Mouse (Mus musculus): ENCODE measurements around the gene Wnt11. TPM values are rescaled to one million over a fixed set of nuclear protein-coding genes. Genes with fewer than 3 reads are reported as not detected.

Gene Wnt11
- total RNA-seq, 2 experiments from 2014 or later, result 0.93 to 1.0 TPM

DNA sequence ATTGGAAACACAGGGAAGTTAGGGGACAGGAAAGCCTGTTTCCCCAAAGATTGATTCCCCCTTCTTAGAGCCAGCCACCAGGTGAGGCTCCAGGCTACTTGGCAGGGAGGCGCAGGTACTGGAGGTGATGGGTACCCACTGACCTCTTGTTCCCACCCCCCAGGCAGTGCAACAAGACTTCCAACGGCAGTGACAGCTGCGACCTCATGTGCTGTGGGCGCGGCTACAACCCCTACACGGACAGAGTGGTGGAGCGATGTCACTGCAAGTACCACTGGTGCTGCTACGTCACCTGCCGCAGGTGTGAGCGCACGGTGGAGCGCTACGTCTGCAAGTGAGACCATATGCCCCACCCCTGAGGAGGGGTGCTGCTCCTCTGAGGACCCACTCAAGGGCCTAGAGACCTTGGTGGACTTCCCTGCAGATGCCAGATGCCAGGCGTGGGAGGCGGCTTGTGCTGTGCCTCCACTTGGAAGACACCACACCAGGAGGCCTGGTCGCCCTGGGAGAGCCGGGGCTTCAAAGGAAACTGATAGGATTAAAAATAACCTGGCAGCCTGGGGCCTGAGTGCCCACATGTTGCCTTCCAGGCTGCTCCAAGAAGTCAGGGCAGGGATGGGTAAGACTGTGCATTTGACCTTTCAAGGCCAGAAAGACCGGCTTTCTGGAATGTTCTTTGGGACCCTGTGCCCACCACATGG is 18.2 kb downstream of the Wnt11 start:
- no peak overlapping the region for H3K27ac ChIP-seq
- no peak for TF ChIP-seq CTCF (IDR thresholded peaks at IDR 0.05)
- DNase-seq (ENCODE audit: extremely low spot score in 1 of 2, low spot score in 2 of 2), result no peak
- intact Hi-C loops (cut with DNase I), result no loop called here
- H3K4me3 ChIP-seq, result no peak overlapping the region

DNA sequence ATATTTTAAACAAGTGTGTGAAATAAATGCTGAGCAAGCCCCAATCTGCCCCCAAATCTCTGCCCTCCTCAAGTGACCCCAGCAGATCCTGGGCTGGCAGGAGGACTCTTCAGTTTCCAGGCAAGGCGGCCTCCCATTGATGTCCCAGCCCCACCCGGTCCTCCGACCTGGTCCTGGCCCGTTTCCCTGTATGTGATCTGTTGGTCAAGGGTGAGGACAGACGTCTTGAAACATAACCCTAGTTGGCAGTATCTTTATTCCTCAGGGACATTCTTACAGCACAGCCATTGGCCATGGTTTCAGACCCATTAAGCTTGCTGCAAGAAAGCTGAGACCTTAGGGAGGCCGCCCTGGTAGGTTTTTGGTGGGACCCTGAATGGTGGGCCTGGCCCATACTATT is 18.9 kb downstream of the Wnt11 start:
- TF ChIP-seq CTCF (IDR thresholded peaks at IDR 0.05), result no peak
- Histone ChIP-seq H3K27ac (no peak overlapping the region), H3K4me3 (no peak overlapping the region)
- DNase-seq (ENCODE audit: extremely low spot score in 1 of 2, low spot score in 2 of 2), result no peak
- intact Hi-C loops (cut with DNase I), result no loop called here

DNA sequence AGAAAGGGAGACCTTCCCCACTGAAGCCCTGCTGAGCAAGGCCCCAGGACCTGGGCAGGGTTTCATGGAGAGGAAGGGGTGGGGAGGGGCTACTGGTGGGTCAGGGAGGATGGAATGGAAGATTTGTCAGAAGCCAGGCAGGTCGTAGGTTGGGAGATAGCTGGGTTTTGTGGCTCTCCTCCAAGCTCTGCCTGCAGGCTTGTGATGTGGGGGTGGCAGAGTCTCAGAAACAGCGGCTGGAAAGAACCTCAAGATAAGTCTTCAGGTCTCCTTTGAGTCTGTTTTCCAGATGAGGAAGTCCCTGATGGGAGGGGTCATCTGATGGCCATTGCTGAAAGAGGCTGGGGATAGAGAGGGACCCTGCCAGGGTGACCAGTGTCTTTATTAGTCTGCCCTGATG is 20.5 kb downstream of the Wnt11 start:
- peak in 1 of 2 experiments; percentile 35 for DNase-seq (ENCODE audit: extremely low spot score in 1 of 2, low spot score in 2 of 2)

DNA sequence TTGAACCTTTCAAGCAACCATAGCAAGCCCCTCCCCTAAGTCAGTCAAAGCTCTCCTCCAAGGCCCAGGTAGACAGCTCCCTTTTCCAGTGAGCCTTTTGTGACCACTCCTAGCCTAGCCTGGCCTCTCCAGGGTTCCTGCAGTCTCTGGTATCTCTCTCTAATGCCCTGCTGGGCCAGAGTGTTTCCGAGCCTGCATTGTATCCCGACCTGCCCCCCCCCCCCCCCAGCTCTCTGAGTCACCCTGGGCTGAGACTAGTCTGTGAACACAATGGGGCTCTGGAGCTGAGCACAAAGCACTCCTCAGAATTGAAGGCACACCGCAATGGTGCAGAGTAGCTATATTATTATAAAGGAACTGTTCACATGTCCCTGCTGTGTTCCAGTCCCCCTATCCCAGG is 21.2 kb downstream of the Wnt11 start:
- no peak for TF ChIP-seq CTCF (IDR thresholded peaks at IDR 0.05)
- Histone ChIP-seq H3K4me3 (no peak overlapping the region), H3K27ac (no peak overlapping the region)
- DNase-seq (ENCODE audit: extremely low spot score in 1 of 2, low spot score in 2 of 2), result no peak
- intact Hi-C loops (cut with DNase I), result no loop called here

More for the DNA sequence above, 20.5 kb downstream of the Wnt11 start:
- intact Hi-C loops (cut with DNase I), result no loop called here
- Histone ChIP-seq H3K27ac (no peak overlapping the region), H3K4me3 (no peak overlapping the region)
- no peak for TF ChIP-seq CTCF (IDR thresholded peaks at IDR 0.05)

DNA sequence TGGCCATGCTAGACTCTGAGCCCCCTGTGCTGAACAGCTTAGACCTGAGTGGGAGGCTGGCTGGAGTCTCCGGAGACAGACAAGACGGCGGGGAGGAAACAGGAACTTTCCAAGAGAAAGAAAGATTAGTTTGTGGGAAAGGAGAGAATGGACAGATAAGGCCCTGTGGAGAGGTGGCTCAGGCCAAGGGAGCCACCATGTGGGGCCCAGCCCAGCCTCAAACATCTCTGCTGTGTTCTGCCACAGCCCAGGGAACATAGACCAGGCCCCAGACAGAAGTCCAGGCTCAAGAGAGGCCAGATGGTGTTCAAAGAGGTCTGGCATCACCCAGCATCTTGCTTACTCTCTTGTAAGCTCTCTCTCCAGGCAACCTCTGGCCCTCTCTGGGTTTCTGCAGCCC is 22.2 kb downstream of the Wnt11 start:
- Histone ChIP-seq H3K4me3 (no peak overlapping the region), H3K27ac (no peak overlapping the region)
- DNase-seq (ENCODE audit: extremely low spot score in 1 of 2, low spot score in 2 of 2), result no peak
- no peak for TF ChIP-seq CTCF (IDR thresholded peaks at IDR 0.05)
- intact Hi-C loops (cut with DNase I), result no loop called here

GRCm38 (mm10) chr7:98861002-98861401 is 26.1 kb downstream of the Wnt11 start:
- intact Hi-C loops (cut with DNase I), result no loop called here
- TF ChIP-seq CTCF (IDR thresholded peaks at IDR 0.05), result no peak
- H3K27ac ChIP-seq, result no peak overlapping the region
- H3K4me3 ChIP-seq, result no peak overlapping the region
- DNase-seq (ENCODE audit: extremely low spot score in 1 of 2, low spot score in 2 of 2), result no peak

DNA sequence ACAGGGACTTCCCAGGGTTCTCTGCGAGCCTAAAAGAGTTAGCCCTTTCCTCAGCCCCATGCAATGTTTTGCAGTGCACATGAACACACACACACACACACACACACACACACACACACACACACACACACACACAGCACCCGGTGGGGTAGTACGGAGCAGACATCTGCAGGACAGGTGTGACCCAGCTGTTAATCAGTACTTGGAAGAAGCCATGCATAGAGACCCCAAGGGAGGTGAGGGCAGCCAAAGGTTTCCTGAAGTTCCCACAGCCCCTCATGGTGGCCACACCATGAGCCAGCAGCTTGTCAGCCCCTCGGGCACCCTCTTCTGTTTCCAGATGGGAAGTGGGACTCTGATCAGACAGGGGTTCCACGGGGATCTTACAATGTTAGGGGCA is 28.1 kb downstream of the Wnt11 start:
- intact Hi-C loops (cut with DNase I), result no loop called here
- no peak for DNase-seq (ENCODE audit: extremely low spot score in 1 of 2, low spot score in 2 of 2)
- no peak overlapping the region for H3K27ac ChIP-seq
- H3K4me3 ChIP-seq, result no peak overlapping the region
- TF ChIP-seq CTCF (IDR thresholded peaks at IDR 0.05), result no peak

DNA sequence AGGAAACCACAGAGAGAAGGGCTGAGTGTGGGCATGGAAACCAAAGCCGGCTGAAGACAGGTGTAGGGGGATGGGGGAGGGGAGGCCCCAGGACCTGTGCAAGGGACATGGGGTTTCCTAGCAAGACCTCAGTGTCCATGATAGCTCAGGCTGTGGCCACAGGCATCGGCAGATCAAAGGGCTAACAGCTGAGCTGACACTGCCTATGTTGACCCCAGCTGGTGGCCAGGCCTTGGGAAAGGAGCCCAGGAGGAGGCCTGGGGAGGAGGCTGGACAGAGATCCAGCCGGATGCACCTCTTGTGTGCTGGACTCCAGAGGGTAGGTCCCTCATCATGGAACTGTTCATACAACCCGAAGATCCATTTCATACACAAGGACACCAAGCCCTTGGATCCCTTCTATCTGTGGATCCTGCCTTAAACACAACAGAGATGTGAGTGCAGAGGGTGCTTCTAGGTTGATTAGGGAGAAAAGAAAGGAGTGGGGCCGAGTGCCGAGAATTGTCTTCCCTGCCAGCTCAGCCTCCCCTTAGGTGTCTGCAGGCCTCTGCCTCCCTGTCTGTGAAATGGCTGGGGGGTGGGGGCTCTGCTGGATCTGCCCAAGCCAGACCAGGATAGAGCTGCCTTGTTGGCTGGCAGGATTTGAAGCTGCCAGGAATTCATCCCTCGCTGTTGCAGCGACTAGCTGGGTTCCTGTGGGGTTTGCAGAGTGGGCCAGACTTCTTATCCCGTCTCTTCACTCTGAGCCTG is 29.2 kb downstream of the Wnt11 start:
- no peak overlapping the region for H3K27ac ChIP-seq
- no peak overlapping the region for H3K4me3 ChIP-seq
- intact Hi-C loops (cut with DNase I), result no loop called here
- no peak for TF ChIP-seq CTCF (IDR thresholded peaks at IDR 0.05)
- no peak for DNase-seq (ENCODE audit: extremely low spot score in 1 of 2, low spot score in 2 of 2)

GRCm38 (mm10) chr7:98867053-98867793 is 32.3 kb downstream of the Wnt11 start:
- intact Hi-C loops (cut with DNase I), result no loop called here
- Histone ChIP-seq H3K27ac (no peak overlapping the region), H3K4me3 (no peak overlapping the region)
- TF ChIP-seq CTCF (IDR thresholded peaks at IDR 0.05), result no peak
- DNase-seq (ENCODE audit: extremely low spot score in 1 of 2, low spot score in 2 of 2), result no peak

DNA sequence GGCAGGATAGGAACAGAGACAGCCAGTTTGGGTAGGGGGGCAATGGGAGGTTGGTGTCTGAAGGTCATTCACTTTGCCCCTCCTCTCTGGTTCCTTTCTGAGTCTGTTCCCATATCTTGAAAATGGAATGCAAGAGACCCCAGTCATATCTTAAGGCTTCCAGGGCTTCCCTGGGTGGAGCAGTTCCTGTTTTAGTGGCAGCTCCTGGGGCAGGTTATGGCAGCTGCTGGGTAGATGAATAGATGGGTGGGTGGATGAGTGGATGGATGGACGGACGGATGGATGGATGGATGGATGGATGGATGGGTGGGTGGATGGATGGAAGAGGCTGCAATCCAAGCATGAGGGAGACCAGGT is 32.9 kb downstream of the Wnt11 start:
- intact Hi-C loops (cut with DNase I), result no loop called here
- no peak for DNase-seq (ENCODE audit: extremely low spot score in 1 of 2, low spot score in 2 of 2)
- Histone ChIP-seq H3K4me3 (no peak overlapping the region), H3K27ac (no peak overlapping the region)
- TF ChIP-seq CTCF (IDR thresholded peaks at IDR 0.05), result no peak

DNA sequence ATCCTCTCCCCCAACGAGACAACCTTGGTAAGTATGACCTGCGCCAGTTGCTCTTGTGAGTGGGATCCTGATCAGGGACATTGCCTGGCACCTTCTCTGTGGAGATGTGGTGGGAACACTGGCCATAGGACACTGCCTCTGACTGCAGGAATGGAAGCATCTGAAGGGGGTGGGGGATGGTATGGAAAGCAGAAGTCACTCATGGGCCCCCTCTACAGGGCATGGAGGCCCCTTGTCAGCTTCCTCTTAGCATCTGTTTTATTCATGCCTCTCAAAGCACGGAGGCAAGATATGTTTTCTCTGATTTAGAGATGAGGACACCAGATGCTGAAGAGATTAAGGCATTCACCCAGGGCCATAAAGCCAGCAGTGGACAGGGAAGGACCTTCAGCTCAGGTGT is 34.2 kb downstream of the Wnt11 start:
- intact Hi-C loops (cut with DNase I), result no loop called here
- no peak overlapping the region for H3K27ac ChIP-seq
- no peak; the same call in 1 of the 2 replicates for TF ChIP-seq CTCF (IDR thresholded peaks at IDR 0.05)
- DNase-seq (ENCODE audit: extremely low spot score in 1 of 2, low spot score in 2 of 2), result no peak
- no peak overlapping the region for H3K4me3 ChIP-seq

GRCm38 (mm10) chr7:98870791-98871190 is 35.9 kb downstream of the Wnt11 start:
- no peak for DNase-seq (ENCODE audit: extremely low spot score in 1 of 2, low spot score in 2 of 2)
- TF ChIP-seq CTCF (IDR thresholded peaks at IDR 0.05), result no peak
- intact Hi-C loops (cut with DNase I), result no loop called here
- no peak overlapping the region for H3K4me3 ChIP-seq
- no peak overlapping the region for H3K27ac ChIP-seq
